Mouse (Mus musculus) fibroblast of lung, adult 2 months (primary cell): ENCODE measurements around the gene Klhl25.
A peak's percentile ranks its signal among the peaks of the same experiment; 100 is the strongest.
"Not testable (repeated sequence)": the region's sequence is repeated elsewhere in the genome, so short reads cannot be mapped to it uniquely, and the experiment has no call there.

Experiments used
- DNase-seq: peaks from one replicate; pipeline ENCODE4 v3.0.0-alpha.2; 2011; ENCODE audit warnings: low read depth

The Klhl25 gene

DNA sequence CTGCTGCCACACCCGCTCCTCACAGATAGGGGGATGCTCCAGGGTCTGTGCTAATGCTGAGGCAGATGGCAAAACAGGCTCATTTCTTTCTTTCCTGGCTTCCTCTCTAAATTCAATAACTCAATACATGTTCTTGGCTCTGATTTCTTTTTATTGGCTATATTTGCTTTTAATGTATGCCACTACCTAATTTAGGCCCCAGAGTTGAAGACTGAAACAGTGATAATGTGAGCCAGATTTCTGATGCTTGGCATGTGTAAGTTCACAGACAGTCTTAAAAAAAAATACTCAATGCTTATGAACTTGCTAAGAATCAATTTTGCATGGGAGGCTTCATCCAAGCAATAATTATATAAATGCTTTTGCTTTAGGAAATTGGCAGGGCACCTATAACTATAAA is 2.2 kb upstream of the Klhl25 start:
- DNase-seq: no peak

DNA sequence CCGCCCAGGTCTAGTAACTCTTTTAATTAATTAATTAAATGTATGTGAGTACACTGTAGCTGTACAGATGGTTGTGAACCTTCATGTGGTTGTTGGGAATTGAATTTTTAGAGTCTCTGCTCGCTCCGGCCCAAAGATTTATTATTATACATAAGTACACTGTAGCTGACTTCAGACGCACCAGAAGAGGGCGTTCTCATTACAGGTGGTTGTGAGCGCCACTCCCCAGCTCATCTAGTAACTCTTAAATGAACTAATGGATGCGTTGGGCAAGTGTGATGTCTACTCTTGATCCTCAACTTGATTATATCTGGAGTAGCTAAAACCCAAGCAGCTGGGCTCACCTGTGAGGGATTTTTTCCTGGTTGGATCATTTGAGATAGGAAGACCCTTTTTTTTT is 1.2 kb upstream of the Klhl25 start:
- DNase-seq: no peak

DNA sequence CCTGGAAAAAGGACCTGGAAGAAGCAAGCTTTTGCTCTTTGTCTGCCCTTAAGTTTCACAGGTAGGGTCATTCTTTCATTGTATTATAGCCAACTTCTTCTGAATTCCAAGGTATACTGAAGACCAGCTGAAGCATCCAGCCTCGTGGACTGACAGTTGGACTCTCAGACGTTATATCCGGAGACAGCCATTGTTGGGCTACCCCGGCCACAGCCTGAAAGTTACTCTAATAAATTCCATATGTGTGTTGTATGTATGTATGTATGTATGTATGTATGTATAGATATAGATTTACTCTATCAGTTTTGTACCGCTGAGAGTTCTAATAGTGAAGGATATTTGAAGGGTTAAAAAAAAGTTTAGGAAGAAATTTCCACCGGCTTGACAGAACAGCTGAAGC is 621 bp upstream of the Klhl25 start:
- DNase-seq: no peak

DNA sequence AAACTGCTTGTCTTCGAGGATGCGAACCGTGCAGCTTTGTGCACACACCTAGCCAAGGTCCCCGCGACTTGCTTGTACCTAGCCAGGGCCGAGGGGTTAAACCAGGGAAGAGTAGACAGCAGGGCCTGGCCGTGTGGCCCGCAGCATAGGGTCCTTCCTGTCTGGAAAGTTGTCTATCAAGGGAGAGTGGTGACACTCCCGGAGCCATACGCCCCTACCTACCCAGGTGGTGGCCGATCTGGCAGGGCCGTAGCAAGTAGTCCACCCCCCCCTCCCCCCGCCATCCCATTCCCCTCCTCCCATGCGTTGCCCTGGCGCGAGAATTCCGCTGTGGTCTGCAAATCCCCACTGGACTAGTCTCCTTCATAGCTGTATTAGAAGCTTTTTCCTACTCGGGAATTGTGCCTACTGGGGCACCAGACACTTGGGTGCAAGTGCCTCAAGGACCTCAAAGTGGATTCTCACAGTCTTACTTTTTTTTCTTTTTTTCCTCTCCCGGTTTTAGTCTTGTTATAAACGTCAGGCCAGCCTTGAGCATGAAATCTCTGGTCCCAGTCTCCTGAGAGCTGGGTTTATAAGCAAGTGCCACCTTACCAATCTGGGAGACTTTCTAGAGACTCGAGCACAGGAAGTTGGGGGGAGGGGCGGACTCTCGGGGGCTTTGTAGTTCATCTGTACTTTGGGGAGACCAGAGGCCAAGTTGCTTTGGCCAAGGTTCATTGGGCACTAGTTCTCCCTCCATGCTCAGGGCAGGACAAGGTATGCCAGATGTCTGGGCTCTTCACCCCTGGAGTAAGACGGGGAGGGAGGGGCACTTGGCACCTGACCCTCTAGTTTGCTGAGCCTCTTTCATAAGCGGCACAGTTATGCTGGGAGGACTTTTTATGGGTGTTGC is 913 bp downstream of the Klhl25 start:
- DNase-seq: no peak

DNA sequence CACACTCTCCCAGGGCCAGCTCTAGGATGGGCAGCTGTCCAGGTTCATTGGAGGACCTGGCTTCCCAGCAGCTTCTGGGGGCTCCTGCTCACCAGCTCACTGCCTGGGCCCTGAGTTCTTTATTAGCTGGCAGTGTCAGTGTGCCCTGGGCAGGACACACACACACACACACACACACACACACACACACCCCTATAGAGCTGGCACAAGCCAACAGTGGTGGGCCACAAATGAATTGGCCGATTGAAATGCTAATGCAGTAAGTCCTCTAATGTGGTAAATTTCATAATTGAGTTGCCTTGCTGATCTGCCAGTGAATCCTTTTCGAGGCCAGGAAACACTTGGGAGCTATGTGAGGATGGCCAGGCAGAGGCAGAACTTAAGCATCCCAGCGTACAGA is 2.3 kb downstream of the Klhl25 start:
- DNase-seq: not testable (repeated sequence)

DNA sequence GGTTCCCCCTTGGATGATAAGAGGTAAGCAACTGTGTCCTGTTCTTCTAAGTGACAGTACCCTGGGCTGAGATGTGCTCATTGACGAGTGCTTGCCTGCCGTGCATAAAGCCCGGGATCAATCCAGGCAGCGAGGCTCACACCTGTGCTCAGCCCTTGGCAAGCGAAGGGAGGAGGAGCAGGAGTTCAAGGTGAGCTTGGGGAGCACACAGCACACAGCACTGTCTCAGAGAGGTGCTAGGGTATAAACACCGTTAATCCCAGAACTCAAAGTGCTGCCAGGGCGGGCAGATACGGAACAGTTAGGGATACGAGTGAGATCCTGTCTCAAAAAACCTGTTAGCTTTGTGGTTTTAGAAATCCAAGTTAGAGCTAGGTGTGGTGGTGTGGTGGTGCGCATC is 3.2 kb downstream of the Klhl25 start:
- no peak for DNase-seq

DNA sequence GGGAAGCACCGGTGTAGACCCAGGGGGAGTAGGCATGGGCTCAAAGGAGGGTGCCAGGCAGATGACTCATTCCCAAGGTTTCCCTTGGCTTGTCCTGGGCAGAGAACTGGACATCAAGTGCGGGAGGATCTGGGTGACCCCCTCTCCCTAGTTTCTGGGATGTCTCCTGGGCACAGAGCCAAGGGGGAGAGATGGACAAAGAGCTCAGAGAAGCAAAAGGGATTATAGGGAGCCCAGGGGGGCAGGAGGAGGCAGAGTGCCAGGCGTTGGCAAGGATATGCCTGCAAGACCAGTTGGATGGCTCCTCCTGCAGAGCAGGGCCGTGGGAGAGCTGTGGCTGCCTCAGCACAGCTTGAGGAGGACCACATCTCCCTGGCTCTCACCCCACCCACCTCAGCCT is 4.3 kb downstream of the Klhl25 start:
- DNase-seq: peak; percentile 32

DNA sequence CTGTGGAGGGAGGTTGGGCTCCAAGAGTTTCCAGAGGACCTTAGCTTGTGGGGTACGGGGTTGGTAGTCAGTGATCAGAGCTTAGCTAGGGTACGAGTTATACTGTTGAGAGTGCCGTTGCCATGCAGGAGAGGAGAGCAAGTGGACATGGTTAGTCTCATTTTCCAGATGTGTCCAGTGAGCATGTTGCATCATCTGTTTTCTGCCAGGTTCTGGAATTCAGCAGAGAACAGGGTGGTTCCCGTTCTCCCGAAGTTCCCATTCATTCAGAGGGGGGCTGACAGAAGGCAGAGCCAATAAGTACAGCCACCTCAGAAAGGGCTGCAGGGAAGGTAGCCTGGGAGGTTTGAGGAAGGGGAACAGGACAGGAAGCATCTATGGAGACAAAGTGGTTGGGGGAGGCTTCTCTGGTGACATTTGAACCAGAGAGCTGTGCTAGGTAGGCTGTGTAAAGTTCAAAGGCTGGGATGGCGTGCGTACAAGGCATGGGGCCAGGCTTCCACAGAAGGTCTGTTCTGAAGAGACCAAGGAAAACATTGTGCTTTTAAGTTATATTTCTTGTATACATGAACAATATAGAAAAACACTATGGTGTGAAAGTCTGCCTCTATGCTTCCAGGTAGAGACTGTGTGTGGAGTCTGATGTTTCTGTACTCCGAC is 5.2 kb downstream of the Klhl25 start:
- DNase-seq: no peak

DNA sequence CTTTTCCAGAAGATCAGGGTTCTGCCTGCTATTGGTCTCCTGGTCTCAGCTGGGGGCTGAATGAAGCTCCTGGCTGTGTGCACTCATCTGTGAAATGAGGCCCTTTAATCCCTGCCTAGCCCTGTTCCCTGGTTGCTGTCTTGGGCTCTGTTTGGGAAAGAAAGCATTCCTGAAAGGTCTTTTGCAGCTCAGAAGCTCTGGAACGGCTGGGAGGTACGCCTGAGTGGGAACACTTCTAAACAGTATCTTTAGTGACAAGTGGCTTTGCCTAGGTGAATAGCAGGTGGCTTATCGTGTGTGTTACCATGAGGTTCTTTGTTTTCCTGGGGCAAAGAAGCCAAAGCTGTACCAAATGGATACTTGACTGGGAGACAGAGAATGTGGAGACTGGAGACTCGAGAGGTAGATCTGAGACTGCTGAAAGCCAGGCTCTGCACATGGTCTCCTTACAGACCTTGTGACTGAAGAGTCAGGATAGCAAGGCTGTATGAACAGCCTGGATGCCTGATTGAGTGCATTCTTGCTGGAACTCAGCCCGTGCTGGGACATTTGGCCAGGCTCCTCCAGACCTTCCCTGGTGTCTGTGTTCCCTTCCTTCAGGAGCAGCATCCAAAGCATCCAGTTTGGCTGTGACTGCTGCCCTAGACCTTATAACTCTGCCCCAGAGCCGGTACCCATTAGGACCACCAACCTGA is 6.3 kb downstream of the Klhl25 start:
- DNase-seq: no peak

DNA sequence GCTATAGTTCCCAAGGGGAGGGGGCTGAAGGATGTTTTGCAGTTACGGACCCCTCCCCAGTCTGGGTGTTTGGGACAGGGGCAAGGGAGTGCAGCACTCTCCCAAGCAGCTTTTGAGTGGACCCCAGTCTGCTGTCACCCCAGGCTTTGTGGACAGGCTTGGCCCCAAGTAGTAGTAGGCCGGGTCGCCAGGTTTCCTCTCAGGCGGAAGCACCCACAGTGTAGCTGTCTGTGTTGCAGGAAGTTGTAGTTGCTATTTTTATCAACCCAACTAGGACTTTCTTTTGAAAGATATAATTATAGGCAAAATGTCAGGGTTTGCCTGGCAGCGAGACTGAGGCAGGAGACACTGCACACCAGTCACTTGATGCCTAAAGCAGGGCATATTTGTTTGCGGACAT is 6.9 kb downstream of the Klhl25 start:
- DNase-seq: no peak

DNA sequence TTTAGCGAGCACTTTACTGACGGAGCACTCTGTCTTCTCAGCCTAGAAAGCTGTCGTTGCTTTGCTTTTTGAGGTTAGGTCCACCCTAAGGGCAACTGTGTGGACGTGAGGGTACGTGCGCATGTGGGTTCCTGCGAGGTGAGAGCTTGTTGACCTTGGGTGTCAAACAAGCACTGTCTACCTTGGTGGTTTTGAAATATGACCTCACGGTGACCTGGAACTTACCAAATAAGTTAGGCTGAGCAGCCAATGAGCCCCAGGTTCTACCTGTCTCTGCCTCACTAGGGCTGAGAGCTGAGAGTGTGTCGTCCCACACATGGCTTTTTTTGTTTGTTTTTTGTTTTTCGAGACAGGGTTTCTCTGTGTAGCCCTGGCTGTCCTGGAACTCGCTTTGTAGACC is 8.1 kb downstream of the Klhl25 start:
- no peak for DNase-seq

DNA sequence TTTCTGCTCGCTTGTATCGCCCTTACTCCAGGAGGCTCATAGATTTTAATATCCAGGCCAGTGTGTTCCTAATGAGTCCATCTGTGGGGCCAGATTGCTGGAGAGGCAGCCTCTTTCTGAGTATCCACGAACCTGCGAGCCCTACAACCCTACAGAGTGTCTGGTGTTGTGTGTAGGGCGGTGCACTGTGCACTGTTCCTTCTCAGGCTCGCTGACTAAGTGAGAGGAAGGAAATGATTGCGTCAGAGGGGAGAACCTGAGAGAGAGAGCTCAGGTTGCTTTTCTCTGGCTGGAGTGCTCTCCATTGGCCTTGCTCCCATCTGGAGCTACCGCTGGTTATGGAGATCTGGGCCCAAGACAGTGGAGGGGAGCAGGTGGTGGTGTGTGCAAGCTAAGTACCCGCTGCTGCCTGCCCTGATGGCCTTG is 11.7 kb downstream of the Klhl25 start:
- no peak for DNase-seq

DNA sequence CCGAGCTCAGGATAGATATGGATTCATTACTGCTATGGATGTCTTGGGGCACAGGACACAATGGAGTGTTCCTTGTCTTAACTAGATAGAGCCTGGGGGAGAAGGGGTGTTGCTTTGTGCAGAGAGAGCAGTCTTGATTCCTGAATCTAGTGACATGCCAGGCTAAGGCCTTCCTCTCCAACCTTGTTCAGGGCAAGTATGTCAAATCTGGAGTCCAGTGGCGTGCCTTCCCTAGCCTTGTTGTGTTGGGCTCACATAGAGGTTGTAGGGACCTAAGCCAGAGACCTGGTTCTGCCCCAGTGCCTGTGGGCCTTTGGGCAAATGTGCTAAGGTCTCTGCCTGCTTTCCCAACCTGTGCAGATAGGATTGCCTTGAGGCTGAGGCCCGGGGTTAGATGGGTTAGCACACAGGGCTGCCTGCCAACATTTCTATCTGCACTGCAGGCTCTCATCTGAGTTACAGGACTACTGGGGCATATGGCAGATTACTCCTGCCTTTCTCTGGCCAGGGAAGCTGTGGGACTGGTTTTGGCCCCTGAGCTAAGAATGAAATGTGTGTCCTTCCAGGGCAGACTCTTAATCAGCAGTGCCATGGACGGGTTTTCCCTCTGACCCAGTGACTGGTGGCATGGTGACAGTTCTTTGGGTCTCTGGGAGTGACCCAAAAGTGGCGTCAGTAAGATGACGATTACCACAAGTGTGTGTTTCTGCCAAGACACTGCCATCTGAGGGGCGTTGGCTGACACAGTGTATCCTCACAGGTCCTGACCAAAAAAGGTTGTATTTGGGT is 13.7 kb downstream of the Klhl25 start:
- DNase-seq: not testable (repeated sequence)

DNA sequence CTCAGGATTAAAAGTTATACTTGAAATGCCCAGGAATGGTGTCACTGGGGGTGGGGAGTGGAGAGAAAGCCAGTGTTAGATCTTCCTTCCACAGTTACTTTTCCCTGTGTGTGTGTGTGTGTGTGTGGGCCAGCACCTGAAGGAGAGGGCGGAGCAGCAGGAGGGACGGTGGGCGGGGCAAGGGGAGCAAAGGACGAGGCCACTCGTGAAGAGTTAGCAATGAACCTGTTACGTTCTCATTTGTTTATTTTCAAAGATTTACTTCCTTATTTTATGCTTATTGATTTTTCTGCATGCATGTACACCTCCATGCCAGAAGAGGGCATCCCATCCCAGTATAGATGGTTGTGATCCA is 14.3 kb downstream of the Klhl25 start:
- DNase-seq: not testable (repeated sequence)

DNA sequence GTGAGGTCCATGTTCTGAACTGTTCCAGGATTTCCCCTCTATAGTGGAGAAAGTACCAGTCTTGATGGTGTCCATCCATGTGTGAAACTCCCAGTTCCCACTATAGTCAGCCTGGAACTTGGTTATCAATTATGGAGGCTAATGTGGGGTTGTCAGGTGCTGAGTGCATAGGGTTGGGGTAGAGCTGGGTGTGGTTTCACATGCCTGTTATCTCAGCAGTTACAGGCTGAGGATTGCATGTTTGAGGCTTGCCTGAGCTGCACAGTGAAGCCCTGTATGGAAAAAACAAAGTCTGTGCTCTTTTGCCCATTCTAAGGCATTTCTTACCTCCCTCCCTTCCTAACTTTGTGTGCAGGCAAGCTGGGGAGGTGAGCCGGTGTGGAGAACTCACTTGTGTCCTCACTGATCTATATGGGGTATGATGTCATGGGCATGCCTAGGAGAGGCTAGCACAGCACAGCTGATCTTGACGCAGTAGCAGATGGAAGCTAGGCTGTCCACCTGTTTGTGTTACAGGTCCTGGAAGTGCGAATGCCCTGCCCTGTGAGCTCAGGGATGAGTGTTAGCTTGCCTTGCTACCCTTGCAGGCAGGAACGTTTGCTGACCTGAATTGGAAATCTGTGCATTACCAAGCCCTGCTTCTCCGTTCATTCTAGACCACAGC is 15.3 kb downstream of the Klhl25 start:
- DNase-seq: not testable (repeated sequence)

DNA sequence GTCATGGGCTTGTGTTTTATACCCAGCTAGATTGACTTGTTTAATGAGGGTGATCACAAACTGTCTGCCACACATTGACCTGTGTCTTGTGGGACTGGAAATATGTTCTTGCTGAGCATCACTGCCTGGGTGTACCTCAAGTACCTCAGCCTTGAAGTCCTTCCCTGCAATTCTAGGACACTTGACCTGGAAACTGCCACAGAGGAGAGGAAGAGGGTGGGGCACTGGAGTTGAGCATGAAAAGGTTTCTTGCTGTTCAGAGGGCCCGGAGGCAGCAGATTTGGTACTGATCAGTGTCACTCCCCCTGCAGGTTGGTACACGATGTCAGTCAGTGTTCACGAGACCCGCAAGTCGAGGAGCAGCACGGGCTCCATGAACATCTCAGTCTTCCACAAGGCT is 16.9 kb downstream of the Klhl25 start:
- no peak for DNase-seq

DNA sequence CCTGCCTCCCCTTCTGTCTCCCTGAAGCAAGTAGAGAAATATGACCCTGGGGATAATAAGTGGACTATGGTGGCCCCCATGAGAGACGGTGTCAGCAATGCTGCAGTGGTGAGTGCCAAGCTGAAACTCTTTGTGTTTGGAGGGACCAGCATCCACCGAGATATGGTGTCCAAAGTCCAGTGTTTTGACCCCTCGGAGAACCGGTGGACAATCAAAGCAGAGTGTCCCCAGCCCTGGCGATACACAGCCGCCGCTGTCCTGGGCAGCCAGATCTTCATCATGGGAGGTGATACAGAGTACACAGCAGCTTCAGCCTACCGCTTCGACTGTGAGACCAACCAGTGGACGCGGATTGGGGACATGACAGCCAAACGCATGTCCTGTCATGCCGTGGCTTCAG is 18.4 kb downstream of the Klhl25 start:
- DNase-seq: no peak

DNA sequence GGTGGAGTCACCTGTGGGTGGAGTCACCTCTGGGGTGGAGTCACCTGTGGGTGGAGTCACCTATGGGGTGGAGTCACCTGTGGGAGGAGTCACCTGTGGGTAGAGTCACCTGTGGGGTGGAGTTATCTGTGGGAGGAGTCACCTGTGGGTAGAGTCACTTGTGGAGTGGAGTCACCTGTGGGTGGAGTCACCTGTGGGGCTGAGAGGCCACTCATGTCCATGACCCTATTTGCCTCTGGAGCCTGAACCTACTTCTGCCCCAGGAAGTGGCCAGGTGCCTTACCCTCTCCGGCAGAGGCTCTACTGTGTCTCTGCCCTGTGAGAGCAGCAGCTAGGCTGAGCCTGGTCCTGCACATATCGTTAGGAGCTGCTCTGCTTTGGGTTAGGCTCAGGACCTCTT is 20.6 kb downstream of the Klhl25 start:
- no peak for DNase-seq

DNA sequence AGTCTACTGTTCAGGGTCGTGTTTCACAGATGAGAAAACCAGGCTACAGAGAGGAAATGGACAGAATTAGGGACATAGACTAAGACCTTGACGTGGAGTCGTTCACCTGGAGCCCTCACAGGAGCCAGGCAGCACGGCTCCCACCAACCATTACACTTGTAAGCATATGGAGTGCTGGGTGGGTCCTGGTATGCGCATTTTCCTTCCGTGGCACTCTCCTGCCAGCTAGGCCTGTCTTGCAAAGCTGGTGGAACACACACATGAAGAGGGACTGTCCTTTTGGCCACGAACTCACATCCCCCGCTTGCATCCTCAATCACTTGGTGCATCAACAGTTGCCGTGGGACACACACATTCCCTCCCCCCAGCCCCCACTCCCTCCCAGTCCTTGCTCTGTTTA is 22.4 kb downstream of the Klhl25 start:
- no peak for DNase-seq

DNA sequence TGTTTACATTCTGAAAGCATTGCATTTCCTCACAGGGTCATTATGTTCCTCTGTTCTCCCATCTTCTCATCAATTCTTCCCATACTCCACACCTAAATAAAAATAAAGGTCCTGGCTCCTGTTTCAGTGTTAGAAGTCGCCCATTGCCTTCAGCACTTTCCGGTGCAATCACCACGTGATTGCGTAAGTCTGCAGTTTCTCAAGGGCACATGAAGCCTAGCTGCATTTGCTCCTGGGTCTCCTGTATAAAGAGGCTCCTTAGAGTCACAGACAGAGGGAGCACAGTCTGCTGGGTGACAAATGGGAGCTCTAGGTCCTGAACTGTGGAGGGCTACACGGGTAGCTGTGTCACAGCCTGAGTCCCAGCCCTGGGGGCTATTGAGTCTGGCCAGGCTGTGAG is 24.1 kb downstream of the Klhl25 start:
- DNase-seq: no peak

DNA sequence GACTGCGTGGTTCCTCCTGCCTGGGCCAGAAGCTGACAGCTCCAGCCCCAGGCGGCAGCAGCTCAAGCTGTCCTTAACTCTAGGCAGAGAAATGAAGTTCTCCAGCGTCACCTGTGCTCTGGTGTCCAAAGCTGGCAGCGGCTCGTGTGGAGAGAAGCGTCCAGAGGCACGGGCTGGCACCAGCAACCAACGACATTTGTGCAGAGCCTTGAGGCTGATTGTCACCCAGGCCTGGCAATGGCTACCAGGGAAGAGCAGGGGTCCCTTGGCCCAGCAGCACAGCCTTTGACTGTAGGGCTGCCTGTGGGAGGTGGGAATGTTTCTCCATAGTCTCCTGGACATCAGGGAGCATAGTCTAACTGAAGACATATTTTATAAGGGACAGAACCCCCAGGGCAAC is 24.6 kb downstream of the Klhl25 start:
- no peak for DNase-seq

DNA sequence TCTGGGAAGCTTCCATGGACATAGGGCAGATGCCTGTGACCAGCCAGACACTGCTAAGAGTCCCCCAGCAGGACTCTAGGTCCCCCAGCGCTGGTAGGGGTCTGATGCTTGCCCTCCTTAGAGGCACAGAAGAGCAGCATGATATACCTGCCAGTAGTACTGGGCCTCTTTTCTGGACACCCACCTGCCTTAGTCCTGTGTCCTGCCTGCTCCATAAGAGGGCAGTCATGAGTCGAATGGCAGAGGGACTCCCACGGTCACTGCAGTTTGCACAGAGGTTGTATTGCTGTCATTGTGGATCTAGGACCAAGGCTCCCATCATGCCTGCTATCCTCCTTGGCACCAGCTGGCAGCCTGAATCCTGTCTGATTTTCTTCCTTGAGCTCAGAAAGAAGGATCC is 25.1 kb downstream of the Klhl25 start:
- DNase-seq: no peak
